8 mouse cellular contexts compared by ENCODE assay signal in genomic region chr7:27685681-27686080, GRCm38 (mm10). TPM values are rescaled to one million over a fixed set of nuclear protein-coding genes. Genes with fewer than 3 reads are reported as not detected.
DNase-seq lines count a peak whose midpoint lies in the region; ATAC-seq and TF ChIP-seq lines count a peak whose summit lies in the region.

No protein-coding gene starts in this region.

- TF ChIP-seq CTCF in hindbrain, postnatal 0 days (IDR thresholded peaks at IDR 0.05; ENCODE audit: low read depth) = peak; percentile 86

- no peak for DNase-seq in kidney, postnatal 10 days
- peak; percentile 37 for DNase-seq in c-Kit-positive CD71-positive TER-119-positive erythroid progenitor cells, embryonic 14.5 days (ENCODE audit: low spot score)
- DNase-seq in hindbrain, postnatal 0 days (ENCODE audit: low spot score) = peak; percentile 72
- DNase-seq in layer of hippocampus, adult 8-10 months (ENCODE audit: low spot score in 2 of 2) = no peak
- DNase-seq in ovary, postnatal 10 days (ENCODE audit: low spot score) = no peak
- no peak for DNase-seq in urinary bladder, adult 18-20 months (ENCODE audit: low spot score in 2 of 2)

- no peak for ATAC-seq in kidney, embryonic 16.5 days (ENCODE audit: low FRiP score, low TSS enrichment)
- ATAC-seq in hindbrain, postnatal 0 days = no peak
- ATAC-seq in neural tube, embryonic 12.5 days (ENCODE audit: low FRiP score, low read depth) = no peak

- no peak overlapping the region for H3K27ac ChIP-seq in kidney, embryonic 16.5 days (ENCODE audit: low read length)
- H3K27ac ChIP-seq in hindbrain, postnatal 0 days = peak overlapping the region; percentile 45; the same call in 1 of the 2 replicates
- no peak overlapping the region for H3K27ac ChIP-seq in neural tube, embryonic 12.5 days

- under 1% methylated on average over 6 of the region's 6 CpGs for WGBS in kidney, embryonic 16.5 days
- 3% methylated on average over 6 of the region's 6 CpGs for WGBS in hindbrain, postnatal 0 days
- WGBS in neural tube, embryonic 12.5 days = 2% methylated on average over 6 of the region's 6 CpGs

- H3K4me2 ChIP-seq in kidney, embryonic 16.5 days (replicated peaks; ENCODE audit: low read depth, low read length) = 0 out of 2 replicates have a peak overlapping the region, but pooled peaks have one; percentile 2
- H3K4me2 ChIP-seq in hindbrain, postnatal 0 days (ENCODE audit: low read depth, low read length) = peak overlapping the region; percentile 43
- H3K4me2 ChIP-seq in neural tube, embryonic 12.5 days (replicated peaks) = peak overlapping the region; percentile 50

- H3K9ac ChIP-seq in kidney, embryonic 16.5 days (replicated peaks; ENCODE audit: low read length) = no peak overlapping the region
- no peak overlapping the region for H3K9ac ChIP-seq in hindbrain, postnatal 0 days (replicated peaks; ENCODE audit: low read length)
- no peak overlapping the region for H3K9ac ChIP-seq in neural tube, embryonic 12.5 days

- peaks cover 10% of the 10 kb centered on the region; the same call in 1 of the 2 replicates for H3K4me1 ChIP-seq in kidney, embryonic 16.5 days (ENCODE audit: insufficient read depth, low read length)
- H3K4me1 ChIP-seq in hindbrain, postnatal 0 days (ENCODE audit: insufficient read depth, low read length) = 0 out of 2 replicates have a peak, but pooled peaks cover 3% of the 10 kb centered on the region
- peaks cover 14% of the 10 kb centered on the region for H3K4me1 ChIP-seq in neural tube, embryonic 12.5 days

- no peaks in the 10 kb centered on the region for H3K36me3 ChIP-seq in kidney, embryonic 16.5 days (ENCODE audit: insufficient read depth, low read length)
- no peaks in the 10 kb centered on the region for H3K36me3 ChIP-seq in hindbrain, postnatal 0 days (ENCODE audit: insufficient read depth, low read length)
- H3K36me3 ChIP-seq in neural tube, embryonic 12.5 days = no peaks in the 10 kb centered on the region

- H3K4me3 ChIP-seq in kidney, embryonic 16.5 days (ENCODE audit: low read length) = no peak overlapping the region
- peak overlapping the region; percentile 15; the same call in 1 of the 2 replicates for H3K4me3 ChIP-seq in hindbrain, postnatal 0 days (ENCODE audit: low read length)
- 0 out of 2 replicates have a peak overlapping the region, but pooled peaks have one; percentile 7 for H3K4me3 ChIP-seq in neural tube, embryonic 12.5 days

- H3K27me3 ChIP-seq in kidney, embryonic 16.5 days (ENCODE audit: insufficient read depth, low read length) = no peaks in the 10 kb centered on the region
- no peaks in the 10 kb centered on the region for H3K27me3 ChIP-seq in hindbrain, postnatal 0 days (ENCODE audit: insufficient read depth, low read length)
- no peaks in the 10 kb centered on the region for H3K27me3 ChIP-seq in neural tube, embryonic 12.5 days (replicated peaks)

- H3K9me3 ChIP-seq in kidney, embryonic 16.5 days (ENCODE audit: low read length) = no peaks in the 10 kb centered on the region
- no peaks in the 10 kb centered on the region for H3K9me3 ChIP-seq in hindbrain, postnatal 0 days (ENCODE audit: low read length)
- no peaks in the 10 kb centered on the region for H3K9me3 ChIP-seq in neural tube, embryonic 12.5 days

RNA-seq across cellular contexts. Expression of gene Zfp607b, which starts 3.5 kb away (rescaled TPM):
- polyA plus RNA-seq in kidney, embryonic 16.5 days (2015; fragmentation: Nextera tagmentation; extraction: Ambion mirVana) = 4.0 and 5.4 TPM in 2 replicates
- 3.5 and 5.6 TPM in 2 replicates for total RNA-seq in hindbrain, postnatal 0 days (2014; rRNA removed)
- 8.5 and 8.9 TPM in 2 replicates for polyA plus RNA-seq in hindbrain, postnatal 0 days (2015; fragmentation: Nextera tagmentation; extraction: Ambion mirVana)
- polyA plus RNA-seq in neural tube, embryonic 12.5 days (2016; fragmentation: Nextera tagmentation; extraction: Ambion mirVana) = 7.0 and 7.8 TPM in 2 replicates
- 10 to 100 TPM in 2 of 4 experiments, 1 to 10 TPM in 2; 9.6 to 13.5 (median 10.5) TPM for total RNA-seq in layer of hippocampus, adult 8-10 months (2022)

RNA-seq across cellular contexts. Expression of gene Map3k10, which starts 11.3 kb away (rescaled TPM):
- 4.6 and 7.1 TPM in 2 replicates for polyA plus RNA-seq in kidney, embryonic 16.5 days (2015; fragmentation: Nextera tagmentation; extraction: Ambion mirVana)
- total RNA-seq in hindbrain, postnatal 0 days (2014; rRNA removed) = 141 and 162 TPM in 2 replicates
- polyA plus RNA-seq in hindbrain, postnatal 0 days (2015; fragmentation: Nextera tagmentation; extraction: Ambion mirVana) = 21.4 and 22.9 TPM in 2 replicates
- polyA plus RNA-seq in neural tube, embryonic 12.5 days (2016; fragmentation: Nextera tagmentation; extraction: Ambion mirVana) = 21.1 and 22.2 TPM in 2 replicates
- total RNA-seq in layer of hippocampus, adult 8-10 months (2022) = 100 to 1,000 TPM; 140 to 155 (median 146) TPM

RNA-seq across cellular contexts. Expression of gene Ttc9b, which starts 32.0 kb away (rescaled TPM):
- polyA plus RNA-seq in kidney, embryonic 16.5 days (2015; fragmentation: Nextera tagmentation; extraction: Ambion mirVana) = 0.11 and 0.41 TPM in 2 replicates
- total RNA-seq in hindbrain, postnatal 0 days (2014; rRNA removed) = 104 and 132 TPM in 2 replicates
- 124 and 127 TPM in 2 replicates for polyA plus RNA-seq in hindbrain, postnatal 0 days (2015; fragmentation: Nextera tagmentation; extraction: Ambion mirVana)
- polyA plus RNA-seq in neural tube, embryonic 12.5 days (2016; fragmentation: Nextera tagmentation; extraction: Ambion mirVana) = 25.1 and 26.2 TPM in 2 replicates
- total RNA-seq in layer of hippocampus, adult 8-10 months (2022) = 10 to 100 TPM; 37.0 to 42.0 (median 41.1) TPM

RNA-seq across cellular contexts. Expression of gene Zfp60, which starts 45.5 kb away (rescaled TPM):
- polyA plus RNA-seq in kidney, embryonic 16.5 days (2015; fragmentation: Nextera tagmentation; extraction: Ambion mirVana) = 36.8 and 45.6 TPM in 2 replicates
- 24.3 and 25.3 TPM in 2 replicates for total RNA-seq in hindbrain, postnatal 0 days (2014; rRNA removed)
- polyA plus RNA-seq in hindbrain, postnatal 0 days (2015; fragmentation: Nextera tagmentation; extraction: Ambion mirVana) = 35.1 and 36.0 TPM in 2 replicates
- polyA plus RNA-seq in neural tube, embryonic 12.5 days (2016; fragmentation: Nextera tagmentation; extraction: Ambion mirVana) = 97.2 and 102 TPM in 2 replicates
- total RNA-seq in layer of hippocampus, adult 8-10 months (2022) = 10 to 100 TPM; 37.9 to 43.5 (median 41.4) TPM

Comparison
In these comparisons a context has a peak if more than half of its experiments do, and no peak if none do; other contexts are left out.
1. DNase-seq: peak in c-Kit-positive CD71-positive TER-119-positive erythroid progenitor cells, embryonic 14.5 days (single experiment) and hindbrain, postnatal 0 days (single experiment); none in kidney, postnatal 10 days (single experiment), layer of hippocampus, adult 8-10 months (0 of 2), ovary, postnatal 10 days (single experiment) and urinary bladder, adult 18-20 months (0 of 2).
2. RNA of gene Ttc9b, which starts 32.0 kb away (polyA plus RNA-seq): 124 to 127 TPM in hindbrain, postnatal 0 days and 25.1 to 26.2 TPM in neural tube, embryonic 12.5 days; 0.11 to 0.41 TPM in kidney, embryonic 16.5 days; every median in the first group is over 10 times any median in the second.
3. Peak in every context shown above with its lines, with median percentiles within 50 percentile points of each other: H3K4me2 ChIP-seq.